In genomic region chr16:33653116-33653515, GRCm38 (mm10) we compare ENCODE assay signal across 22 mouse cellular contexts. TPM values are rescaled to one million over a fixed set of nuclear protein-coding genes. Genes with fewer than 3 reads are reported as not detected.
DNase-seq lines count a peak whose midpoint lies in the region; ATAC-seq lines count a peak whose summit lies in the region.
"Had no signal": no experiment of that assay in that cellular context is flagged by ENCODE, and none has a peak within 500 bp of the region (broad histone marks: within the 10 kb centered on the region; RNA-seq: fewer than 3 reads in every experiment).

No protein-coding gene starts in this region.

- H3K9ac ChIP-seq in intestine, embryonic 14.5 days (ENCODE audit: low read length), result no peak overlapping the region
- no peak overlapping the region for H3K9ac ChIP-seq in intestine, embryonic 15.5 days
- H3K9ac ChIP-seq in midbrain, embryonic 11.5 days (ENCODE audit: low read length), result no peak overlapping the region
- H3K9ac ChIP-seq in midbrain, embryonic 14.5 days (replicated peaks; ENCODE audit: low read length), result no peak overlapping the region

- 86% methylated on average over 6 of the region's 6 CpGs for WGBS in heart, embryonic 10.5 days
- WGBS in intestine, embryonic 14.5 days, result 92% methylated on average over 6 of the region's 6 CpGs
- 91% methylated on average over 6 of the region's 6 CpGs for WGBS in intestine, embryonic 15.5 days
- 88% methylated on average over 6 of the region's 6 CpGs for WGBS in midbrain, embryonic 11.5 days
- 95% methylated on average over 6 of the region's 6 CpGs for WGBS in midbrain, embryonic 14.5 days

- H3K9me3 ChIP-seq in heart, embryonic 10.5 days, result peaks cover 8% of the 10 kb centered on the region; the same call in 1 of the 2 replicates
- H3K9me3 ChIP-seq in intestine, embryonic 14.5 days (ENCODE audit: control insufficient read depth, low read length), result peaks cover 11% of the 10 kb centered on the region; the same call in 1 of the 2 replicates
- H3K9me3 ChIP-seq in intestine, embryonic 15.5 days, result no peaks in the 10 kb centered on the region
- H3K9me3 ChIP-seq in midbrain, embryonic 11.5 days (ENCODE audit: control insufficient read depth, low read length), result no peaks in the 10 kb centered on the region; the same call in 1 of the 2 replicates
- peaks cover 7% of the 10 kb centered on the region for H3K9me3 ChIP-seq in midbrain, embryonic 14.5 days (ENCODE audit: control insufficient read depth, low read length)

- no peaks in the 10 kb centered on the region for H3K4me1 ChIP-seq in heart, embryonic 10.5 days
- no peaks in the 10 kb centered on the region for H3K4me1 ChIP-seq in intestine, embryonic 14.5 days (replicated peaks; ENCODE audit: control insufficient read depth, insufficient read depth, low read length)
- no peaks in the 10 kb centered on the region for H3K4me1 ChIP-seq in intestine, embryonic 15.5 days (replicated peaks)
- no peaks in the 10 kb centered on the region for H3K4me1 ChIP-seq in midbrain, embryonic 11.5 days (ENCODE audit: control insufficient read depth, insufficient read depth, low read length)
- no peaks in the 10 kb centered on the region for H3K4me1 ChIP-seq in midbrain, embryonic 14.5 days (ENCODE audit: control insufficient read depth, insufficient read depth, low read length)

- H3K36me3 ChIP-seq in heart, embryonic 10.5 days, result no peaks in the 10 kb centered on the region
- H3K36me3 ChIP-seq in intestine, embryonic 14.5 days (ENCODE audit: control insufficient read depth, insufficient read depth, low read length), result no peaks in the 10 kb centered on the region
- H3K36me3 ChIP-seq in intestine, embryonic 15.5 days, result no peaks in the 10 kb centered on the region
- no peaks in the 10 kb centered on the region for H3K36me3 ChIP-seq in midbrain, embryonic 11.5 days (ENCODE audit: control insufficient read depth, insufficient read depth, low read length)
- H3K36me3 ChIP-seq in midbrain, embryonic 14.5 days (ENCODE audit: control insufficient read depth, insufficient read depth, low read length), result no peaks in the 10 kb centered on the region
- H3K36me3 ChIP-seq: G1E had no signal

- ATAC-seq in intestine, embryonic 14.5 days (replicated peaks; ENCODE audit: low FRiP score, low TSS enrichment, low read depth), result no peak
- ATAC-seq in intestine, embryonic 15.5 days, result no peak
- no peak for ATAC-seq in midbrain, embryonic 11.5 days (ENCODE audit: low FRiP score)
- ATAC-seq in midbrain, embryonic 14.5 days (ENCODE audit: low FRiP score, low TSS enrichment), result no peak
- ATAC-seq: activated CD4-positive, CD25-positive, alpha-beta regulatory T cell, adult 4 months; CD4-positive, CD25-positive, alpha-beta regulatory T cell, adult 4 months; Patski had no signal

- no peak overlapping the region for H3K4me2 ChIP-seq in intestine, embryonic 14.5 days (ENCODE audit: low read length)
- no peak overlapping the region for H3K4me2 ChIP-seq in intestine, embryonic 15.5 days (replicated peaks)
- no peak overlapping the region for H3K4me2 ChIP-seq in midbrain, embryonic 11.5 days
- no peak overlapping the region for H3K4me2 ChIP-seq in midbrain, embryonic 14.5 days (ENCODE audit: low read length)

- no peaks in the 10 kb centered on the region for H3K27me3 ChIP-seq in heart, embryonic 10.5 days (ENCODE audit: insufficient read depth, poor library complexity, severe bottlenecking)
- no peaks in the 10 kb centered on the region for H3K27me3 ChIP-seq in intestine, embryonic 14.5 days (replicated peaks; ENCODE audit: control insufficient read depth, insufficient read depth, low read length)
- no peaks in the 10 kb centered on the region for H3K27me3 ChIP-seq in intestine, embryonic 15.5 days (replicated peaks)
- no peaks in the 10 kb centered on the region for H3K27me3 ChIP-seq in midbrain, embryonic 11.5 days (ENCODE audit: control insufficient read depth, insufficient read depth, low read length)
- no peaks in the 10 kb centered on the region for H3K27me3 ChIP-seq in midbrain, embryonic 14.5 days (ENCODE audit: control insufficient read depth, insufficient read depth, low read length)
- H3K27me3 ChIP-seq: CH12.LX, Patski had no signal

- peak; percentile 74 for DNase-seq in heart, adult 11 months
- DNase-seq in heart, postnatal 25 days (ENCODE audit: low spot score), result no peak
- DNase-seq in heart, embryonic 10.5 days (ENCODE audit: low spot score), result peak; percentile 68
- DNase-seq in heart, postnatal 14 days, result no peak
- DNase-seq in intestine, embryonic 14.5 days (ENCODE audit: low spot score), result peak; percentile 38
- DNase-seq in midbrain, embryonic 11.5 days (ENCODE audit: low spot score, missing footprints), result peak; percentile 39
- DNase-seq in midbrain, embryonic 14.5 days, result no peak
- DNase-seq: adrenal gland, adult 2 months; adrenal gland, adult 8-10 months; adrenal gland, postnatal 10 days; adrenal gland, postnatal 14 days; adrenal gland, postnatal 25 days; adrenal gland, postnatal 36 days; B cell, adult 2 months; cerebellum, adult 11 months; cerebellum, adult 11-12 months had no signal

- intact Hi-C loops in heart, postnatal 25 days (cut with DNase I), result no loop called here
- intact Hi-C loops in heart, postnatal 14 days (cut with DNase I), result no loop called here

- no peak overlapping the region for H3K4me3 ChIP-seq in heart, embryonic 10.5 days
- no peak overlapping the region for H3K4me3 ChIP-seq in intestine, embryonic 14.5 days (ENCODE audit: low read depth, low read length)
- no peak overlapping the region for H3K4me3 ChIP-seq in intestine, embryonic 15.5 days (replicated peaks)
- H3K4me3 ChIP-seq in midbrain, embryonic 11.5 days (ENCODE audit: low read depth, low read length), result no peak overlapping the region
- H3K4me3 ChIP-seq in midbrain, embryonic 14.5 days (replicated peaks; ENCODE audit: low read depth, low read length), result no peak overlapping the region

- H3K27ac ChIP-seq in heart, embryonic 10.5 days, result no peak overlapping the region
- no peak overlapping the region for H3K27ac ChIP-seq in intestine, embryonic 14.5 days (ENCODE audit: low read depth)
- no peak overlapping the region for H3K27ac ChIP-seq in intestine, embryonic 15.5 days
- H3K27ac ChIP-seq in midbrain, embryonic 11.5 days (ENCODE audit: low read depth, low read length), result no peak overlapping the region
- H3K27ac ChIP-seq in midbrain, embryonic 14.5 days (replicated peaks; ENCODE audit: low read depth, low read length), result no peak overlapping the region

RNA-seq across cellular contexts. Expression of gene Heg1, which starts 31.1 kb away (rescaled TPM):
- 100 to 1,000 TPM; 155 to 170 TPM for total RNA-seq in heart, postnatal 25 days (2021)
- polyA plus RNA-seq in heart, embryonic 10.5 days (2016; fragmentation: Nextera tagmentation; extraction: Ambion mirVana), result 26.3 and 33.0 TPM in 2 replicates
- 100 to 1,000 TPM; 199 to 203 TPM for total RNA-seq in heart, postnatal 14 days (2021)
- 26.5 and 28.4 TPM in 2 replicates for polyA plus RNA-seq in intestine, embryonic 14.5 days (2014; fragmentation: Nextera tagmentation; extraction: Ambion mirVana)
- 21.2 and 21.4 TPM in 2 replicates for polyA plus RNA-seq in intestine, embryonic 15.5 days (2015; fragmentation: Nextera tagmentation; extraction: Ambion mirVana)
- 39.5 and 40.7 TPM in 2 replicates for polyA plus RNA-seq in midbrain, embryonic 11.5 days (2014; fragmentation: Nextera tagmentation; extraction: Ambion mirVana)
- 8.9 and 15.9 TPM in 2 replicates for polyA plus RNA-seq in midbrain, embryonic 14.5 days (2014; fragmentation: Nextera tagmentation; extraction: Ambion mirVana)

Comparison
In these comparisons a context has a peak if more than half of its experiments do, and no peak if none do; other contexts are left out.
1. DNase-seq: peak in heart, adult 11 months (single experiment), heart, embryonic 10.5 days (single experiment), intestine, embryonic 14.5 days (single experiment) and midbrain, embryonic 11.5 days (single experiment); none in heart, postnatal 25 days (single experiment), heart, postnatal 14 days (0 of 2) and midbrain, embryonic 14.5 days (single experiment).